Mouse (Mus musculus) ES-E14 (cell line): Measurements from ENCODE around the gene Plbd2. TPM values are rescaled to one million over a fixed set of nuclear protein-coding genes. Genes with fewer than 3 reads are reported as not detected.

Experiments
- DNase-seq: peaks from one replicate; pipeline ENCODE4 v3.0.0-alpha.2; 2013; ENCODE audit warnings: low read depth, low spot score
- H3K27ac ChIP-seq: 2 replicates; pipeline ENCODE4 v1.5.1; 2012; ENCODE audit warnings: low read depth, mild to moderate bottlenecking, low read length, moderate library complexity, mixed read lengths; ENCODE audit not compliant: poor library complexity, insufficient read depth, severe bottlenecking
- H3K36me3 ChIP-seq: 2 replicates; pipeline ENCODE4 v1.6.1; 2012; ENCODE audit warnings: mild to moderate bottlenecking, low read length, moderate library complexity, mixed read lengths; ENCODE audit not compliant: control insufficient read depth, poor library complexity, insufficient read depth, severe bottlenecking
- H3K4me1 ChIP-seq, 2 experiments: fragments of 150-350 bp in 1 of 2; sonication (generic) in 1 of 2; 2 replicates each; pipeline ENCODE4 v1.6.1; 2012; ENCODE audit warnings: low read length in 2 of 2, mild to moderate bottlenecking in 1 of 2, mixed read lengths in 1 of 2; ENCODE audit not compliant: control insufficient read depth in 2 of 2, insufficient read depth in 2 of 2, poor library complexity in 1 of 2
- H3K4me3 ChIP-seq, 2 experiments: fragments of 150-350 bp in 1 of 2; sonication (generic) in 1 of 2; 2 replicates each; pipeline ENCODE4 v1.5.1; 2012; ENCODE audit warnings: low read length in 2 of 2, low read depth in 1 of 2, mild to moderate bottlenecking in 1 of 2, mixed read lengths in 1 of 2; ENCODE audit not compliant: insufficient read depth in 1 of 2, poor library complexity in 1 of 2, severe bottlenecking in 1 of 2
- H3K9ac ChIP-seq: 2 replicates; pipeline ENCODE4 v1.6.1; 2012; ENCODE audit warnings: low read depth, mild to moderate bottlenecking, low read length, mixed read lengths; ENCODE audit not compliant: poor library complexity, insufficient read depth, severe bottlenecking
- H3K9me3 ChIP-seq: fragments of 150-350 bp; sonication (generic); 2 replicates; pipeline ENCODE4 v1.6.1; 2012; ENCODE audit warnings: low read depth, mild to moderate bottlenecking, low read length; ENCODE audit not compliant: control insufficient read depth, insufficient read depth
- CHD2 ChIP-seq: IDR thresholded peaks from 2 replicates; pipeline ENCODE4 v1.6.1; 2014; ENCODE audit warnings: mild to moderate bottlenecking, low read depth, low read length, inconsistent platforms
- HCFC1 ChIP-seq: IDR thresholded peaks from 2 replicates; pipeline ENCODE4 v1.6.1; 2012; ENCODE audit warnings: low read length, inconsistent platforms, borderline replicate concordance; ENCODE audit not compliant: insufficient read depth
- MAFK ChIP-seq: IDR thresholded peaks from 2 replicates; pipeline ENCODE4 v1.6.1; 2014; ENCODE audit warnings: mild to moderate bottlenecking, low read depth, low read length, inconsistent platforms; ENCODE audit not compliant: insufficient read depth
- ZC3H11A ChIP-seq: IDR thresholded peaks from 2 replicates; pipeline ENCODE4 v1.6.1; 2012; ENCODE audit warnings: low read depth, mild to moderate bottlenecking, inconsistent platforms, low read length, borderline replicate concordance
- ZNF384 ChIP-seq: IDR thresholded peaks from 2 replicates; pipeline ENCODE4 v1.6.1; 2012; ENCODE audit warnings: low read depth, low read length, inconsistent platforms
- in situ Hi-C, 2 experiments: fragments of 600-800 bp; cut with MboI; formaldehyde crosslinking; loops; one replicate each; pipeline ENCODE4 v1.15.1; 2025; ENCODE audit warnings: low sequenced_read_pairs in 2 of 2, inconsistent platforms in 1 of 2; ENCODE audit not compliant: unreplicated experiment in 2 of 2
- total RNA-seq: library from RNA; depleted of rRNA; stranded (reverse); fragments of 300-350 nt; gene quantifications from 2 replicates; pipeline ENCODE4 v1.2.3, GENCODE M21; 2012; rRNA removed

Plbd2 gene
- total RNA-seq, 1 experiment, result 35.3 TPM

DNA sequence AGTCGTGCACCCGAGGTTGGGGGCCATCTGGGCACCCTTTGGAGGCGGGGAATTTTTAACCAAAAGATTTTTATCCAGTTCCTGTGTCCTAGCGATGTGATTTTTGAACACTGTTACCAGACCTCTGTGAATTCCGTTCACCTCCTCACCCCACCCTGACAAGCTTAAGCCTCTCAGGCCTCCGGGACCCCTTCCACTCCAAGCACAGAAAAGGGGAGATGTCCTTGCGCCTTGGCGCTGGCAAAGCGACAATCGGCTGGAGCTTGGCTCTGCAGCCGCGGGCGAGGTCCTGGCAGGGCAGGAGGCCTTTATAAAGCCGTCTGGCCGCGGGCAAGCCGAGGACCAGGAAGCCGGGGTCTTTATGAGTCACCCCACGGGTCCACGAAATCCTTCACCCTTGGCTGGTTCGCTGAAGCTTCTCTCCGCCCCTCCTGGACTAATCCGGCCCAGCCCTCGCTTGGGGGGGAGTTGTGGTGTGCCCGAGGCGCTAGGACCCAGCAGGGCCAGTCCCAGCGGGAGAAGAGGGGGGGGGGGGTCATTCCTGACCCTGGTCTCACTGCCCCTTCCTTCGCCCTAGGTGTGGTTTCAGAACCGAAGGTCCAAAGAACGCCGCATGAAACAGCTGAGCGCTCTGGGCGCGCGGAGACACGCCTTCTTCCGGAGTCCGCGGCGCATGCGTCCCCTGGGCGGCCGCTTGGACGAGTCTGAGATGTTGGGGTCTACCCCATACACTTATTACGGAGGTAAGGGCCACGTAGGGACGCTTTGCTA is 67.5 kb downstream of the Plbd2 start:
- peaks cover 0 to 4% of the 10 kb centered on the region in 2 experiments; a peak in 1 of 4 replicates for H3K4me1 ChIP-seq
- H3K36me3 ChIP-seq, result no peaks in the 10 kb centered on the region
- no peak for TF ChIP-seq MAFK
- no peak for TF ChIP-seq HCFC1
- TF ChIP-seq ZNF384, result no peak
- TF ChIP-seq ZC3H11A, result no peak
- TF ChIP-seq CHD2, result no peak
- peak overlapping the region; percentile 53 to 57 for H3K4me3 ChIP-seq
- H3K27ac ChIP-seq, result no peak overlapping the region
- in situ Hi-C loops, result loop anchor here in 1 of 2 experiments (10.0 kb wide), 1 partner anchor 631 kb away; no protein-coding TSS in a partner anchor
- no peak overlapping the region for H3K9ac ChIP-seq
- DNase-seq, result no peak
- no peaks in the 10 kb centered on the region for H3K9me3 ChIP-seq

DNA sequence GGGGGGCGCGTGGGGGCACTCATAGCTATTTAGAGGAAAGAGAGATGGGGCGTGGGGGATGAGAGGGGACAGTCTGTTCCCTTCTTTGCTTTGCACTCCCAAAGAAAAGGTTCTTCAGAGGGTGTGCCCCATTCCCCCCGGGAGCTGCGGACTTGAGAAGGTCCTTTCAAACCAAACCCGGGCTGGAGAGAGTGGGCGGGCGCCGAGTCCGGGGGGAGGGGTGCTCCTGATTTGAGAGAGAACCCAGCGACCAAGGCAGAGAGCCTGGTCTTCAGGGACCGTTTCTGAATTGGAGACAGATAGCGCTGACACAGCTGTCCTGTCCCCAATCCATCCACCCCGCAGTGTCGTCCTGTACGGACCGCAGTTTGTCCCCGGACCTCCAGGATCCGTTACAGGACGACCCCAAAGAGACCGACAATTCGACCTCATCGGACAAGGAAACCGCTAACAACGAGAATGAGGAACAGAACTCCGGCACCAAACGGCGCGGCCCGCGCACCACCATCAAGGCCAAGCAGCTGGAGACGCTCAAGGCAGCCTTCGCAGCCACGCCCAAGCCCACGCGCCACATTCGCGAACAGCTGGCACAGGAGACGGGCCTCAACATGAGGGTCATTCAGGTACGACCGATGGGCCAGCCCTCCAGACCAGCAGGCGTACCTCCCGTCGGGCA is 68.3 kb downstream of the Plbd2 start:
- TF ChIP-seq CHD2 (no peak), ZC3H11A (no peak), MAFK (no peak), ZNF384 (no peak), HCFC1 (no peak)
- H3K4me3 ChIP-seq, result no peak overlapping the region; a peak in 1 of 4 replicates
- DNase-seq, result no peak
- peaks cover 0 to 4% of the 10 kb centered on the region in 2 experiments; a peak in 1 of 4 replicates for H3K4me1 ChIP-seq
- H3K9me3 ChIP-seq, result no peaks in the 10 kb centered on the region
- no peaks in the 10 kb centered on the region for H3K36me3 ChIP-seq
- in situ Hi-C loops, result loop anchor here in 1 of 2 experiments (10.0 kb wide), 1 partner anchor 630 kb away; no protein-coding TSS in a partner anchor
- no peak overlapping the region for H3K9ac ChIP-seq
- H3K27ac ChIP-seq, result no peak overlapping the region

DNA sequence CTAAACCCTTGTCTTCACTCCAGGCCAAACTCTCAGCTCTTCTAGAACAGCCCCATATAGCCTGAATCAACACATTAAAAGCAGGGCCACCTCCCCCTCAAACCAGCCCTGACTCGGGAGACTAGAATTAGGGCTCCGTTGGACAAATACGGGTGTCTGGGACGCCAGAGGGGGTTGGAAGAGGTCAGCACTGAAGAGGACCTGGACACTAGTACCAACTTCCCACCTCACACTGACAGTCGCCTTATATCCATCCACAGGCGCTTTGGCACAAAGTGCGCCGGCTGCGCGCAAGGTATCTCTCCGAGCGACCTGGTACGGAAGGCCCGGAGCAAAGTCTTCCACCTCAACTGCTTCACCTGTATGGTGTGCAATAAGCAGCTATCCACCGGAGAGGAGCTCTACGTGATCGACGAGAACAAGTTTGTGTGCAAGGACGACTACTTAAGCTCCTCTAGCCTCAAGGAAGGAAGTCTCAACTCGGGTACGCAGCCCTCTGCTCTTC is 69.1 kb downstream of the Plbd2 start:
- Histone ChIP-seq H3K36me3 (no peaks in the 10 kb centered on the region), H3K4me1 (peaks cover 0 to 4% of the 10 kb centered on the region in 2 experiments; a peak in 1 of 4 replicates), H3K9me3 (no peaks in the 10 kb centered on the region), H3K9ac (no peak overlapping the region), H3K4me3 (no peak overlapping the region), H3K27ac (no peak overlapping the region)
- no peak for DNase-seq
- TF ChIP-seq CHD2, result no peak
- TF ChIP-seq MAFK, result no peak
- in situ Hi-C loops, result loop anchor here (5.0 to 10.0 kb wide), 3 partner anchors 597 to 762 kb away; partner anchors contain the start of gene Tbx3 (in 2 of the 2)

Other genes with a start within 250 kb of the Plbd2 start
- 0.13 and 0.16 TPM in 2 replicates for gene Lhx5, start 71.9 kb downstream of the Plbd2 start, total RNA-seq
- 0.67 TPM in 1 of 2 replicates, not detected in the other for gene Sdsl, start 30.8 kb downstream of the Plbd2 start, total RNA-seq
- 0.22 TPM in 1 of 2 replicates, not detected in the other for gene Sds, start 27.1 kb downstream of the Plbd2 start, total RNA-seq
- gene Slc8b1, start 7.5 kb upstream of the Plbd2 start, total RNA-seq, result 20.5 and 34.5 TPM in 2 replicates
- gene Tpcn1, start 85.0 kb upstream of the Plbd2 start, total RNA-seq, result 14.2 and 14.9 TPM in 2 replicates
- gene Iqcd, start 85.4 kb upstream of the Plbd2 start, total RNA-seq, result 0.16 TPM in 1 of 2 replicates, not detected in the other
- gene Rita1, start 109.0 kb upstream of the Plbd2 start, total RNA-seq, result 20.6 and 23.7 TPM in 2 replicates
- gene Ddx54, start 109.1 kb upstream of the Plbd2 start, total RNA-seq, result 90.7 and 108 TPM in 2 replicates
- gene Cfap73, start 130.6 kb upstream of the Plbd2 start, total RNA-seq, result not detected in 2 replicates
- 3.5 and 6.9 TPM in 2 replicates for gene Rasal1, start 145.2 kb upstream of the Plbd2 start, total RNA-seq
- gene Dtx1, start 208.3 kb upstream of the Plbd2 start, total RNA-seq, result 13.6 and 29.4 TPM in 2 replicates
- gene Oas2, start 246.2 kb upstream of the Plbd2 start, total RNA-seq, result 0.85 and 1.3 TPM in 2 replicates